33 mouse cellular contexts compared by ENCODE assay signal in genomic region chr14:51023457-51023856, GRCm38 (mm10). TPM values are rescaled to one million over a fixed set of nuclear protein-coding genes. Genes with fewer than 3 reads are reported as not detected.
"Had no signal": no experiment of that assay in that cellular context is flagged by ENCODE, and none has a peak within 500 bp of the region (broad histone marks: within the 10 kb centered on the region; RNA-seq: fewer than 3 reads in every experiment).

No protein-coding gene starts in this region.

- H3K4me3 ChIP-seq: embryonic facial prominence, embryonic 10.5 days; embryonic facial prominence, embryonic 12.5 days; embryonic facial prominence, embryonic 13.5 days; embryonic facial prominence, embryonic 15.5 days; erythroblast, embryonic 14.5 days; forebrain, embryonic 10.5 days; forebrain, embryonic 12.5 days; forebrain, embryonic 13.5 days; forebrain, embryonic 15.5 days; gastrocnemius, adult 2 months had no signal

- DNase-seq: cerebellum, adult 18-20 months; cerebellum, adult 2 months; cerebellum, adult 8-10 months; cerebellum, adult 9-10 months; cerebellum, adult 9-11 months; cerebellum, postnatal 10 days; cerebellum, postnatal 14 days; cerebellum, postnatal 25 days; cerebellum, postnatal 36 days; embryo, embryonic 11 days; forebrain, postnatal 0 days; gastrocnemius, adult 2 months; gastrocnemius, postnatal 10 days; gastrocnemius, postnatal 14 days; gastrocnemius, postnatal 25 days; gastrocnemius, postnatal 36 days; heart, adult 11 months had no signal

- ATAC-seq: forebrain, embryonic 13.5 days; forebrain, embryonic 14.5 days; forebrain, embryonic 15.5 days; forebrain, embryonic 16.5 days; forebrain, postnatal 0 days had no signal

- H3K27ac ChIP-seq: embryonic facial prominence, embryonic 10.5 days; embryonic facial prominence, embryonic 12.5 days; embryonic facial prominence, embryonic 13.5 days; embryonic facial prominence, embryonic 15.5 days; forebrain, embryonic 10.5 days; forebrain, embryonic 12.5 days; forebrain, embryonic 13.5 days; forebrain, embryonic 15.5 days; gastrocnemius, adult 2 months had no signal

- H3K4me1 ChIP-seq: embryonic facial prominence, embryonic 10.5 days; embryonic facial prominence, embryonic 12.5 days; embryonic facial prominence, embryonic 13.5 days; embryonic facial prominence, embryonic 15.5 days; forebrain, embryonic 12.5 days; forebrain, embryonic 13.5 days; forebrain, embryonic 15.5 days had no signal

- H3K4me2 ChIP-seq: embryonic facial prominence, embryonic 12.5 days; embryonic facial prominence, embryonic 13.5 days; embryonic facial prominence, embryonic 15.5 days; forebrain, embryonic 12.5 days; forebrain, embryonic 13.5 days; forebrain, embryonic 15.5 days had no signal

- H3K27me3 ChIP-seq: embryonic facial prominence, embryonic 12.5 days; embryonic facial prominence, embryonic 13.5 days; embryonic facial prominence, embryonic 15.5 days; forebrain, embryonic 12.5 days; forebrain, embryonic 13.5 days; forebrain, embryonic 15.5 days had no signal

- H3K9me3 ChIP-seq: embryonic facial prominence, embryonic 10.5 days; embryonic facial prominence, embryonic 12.5 days; embryonic facial prominence, embryonic 13.5 days; embryonic facial prominence, embryonic 15.5 days; forebrain, embryonic 10.5 days; forebrain, embryonic 12.5 days; forebrain, embryonic 13.5 days; forebrain, embryonic 15.5 days had no signal

- H3K36me3 ChIP-seq: embryonic facial prominence, embryonic 10.5 days; embryonic facial prominence, embryonic 12.5 days; embryonic facial prominence, embryonic 13.5 days; embryonic facial prominence, embryonic 15.5 days; forebrain, embryonic 10.5 days; forebrain, embryonic 12.5 days; forebrain, embryonic 15.5 days had no signal

- H3K9ac ChIP-seq: embryonic facial prominence, embryonic 12.5 days; embryonic facial prominence, embryonic 13.5 days; embryonic facial prominence, embryonic 15.5 days; forebrain, embryonic 12.5 days; forebrain, embryonic 13.5 days; forebrain, embryonic 15.5 days; forebrain, postnatal 0 days had no signal

RNA-seq across cellular contexts. Expression of gene Rnase10, which starts 15.9 kb away (rescaled TPM):
- polyA plus RNA-seq: cerebellum, adult 2 months; embryonic facial prominence, embryonic 10.5 days; embryonic facial prominence, embryonic 12.5 days; erythroblast, embryonic 14.5 days; forebrain, embryonic 10.5 days; forebrain, embryonic 11.5 days; forebrain, embryonic 12.5 days; forebrain, embryonic 13.5 days; forebrain, embryonic 14.5 days; forebrain, embryonic 15.5 days; forebrain, embryonic 16.5 days; forebrain, postnatal 0 days had no signal

RNA-seq across cellular contexts. Expression of gene Rnase9, which starts 18.2 kb away (rescaled TPM):
- polyA plus RNA-seq: cerebellum, adult 2 months; embryonic facial prominence, embryonic 10.5 days; embryonic facial prominence, embryonic 11.5 days; embryonic facial prominence, embryonic 12.5 days; embryonic facial prominence, embryonic 13.5 days; embryonic facial prominence, embryonic 14.5 days; embryonic facial prominence, embryonic 15.5 days; erythroblast, embryonic 14.5 days; forebrain, embryonic 10.5 days; forebrain, embryonic 11.5 days; forebrain, embryonic 12.5 days; forebrain, embryonic 13.5 days; forebrain, embryonic 14.5 days; forebrain, embryonic 15.5 days; forebrain, embryonic 16.5 days; forebrain, postnatal 0 days; frontal cortex, adult 2 months had no signal

RNA-seq across cellular contexts. Expression of gene Rnase11, which starts 26.5 kb away (rescaled TPM):
- polyA plus RNA-seq: cerebellum, adult 2 months; cortical plate, adult 2 months; embryonic facial prominence, embryonic 10.5 days; embryonic facial prominence, embryonic 11.5 days; embryonic facial prominence, embryonic 12.5 days; embryonic facial prominence, embryonic 13.5 days; embryonic facial prominence, embryonic 14.5 days; embryonic facial prominence, embryonic 15.5 days; erythroblast, embryonic 14.5 days; forebrain, embryonic 10.5 days; forebrain, embryonic 11.5 days; forebrain, embryonic 12.5 days; forebrain, embryonic 13.5 days; forebrain, embryonic 14.5 days; forebrain, embryonic 15.5 days; forebrain, embryonic 16.5 days; forebrain, postnatal 0 days; frontal cortex, adult 2 months had no signal

RNA-seq across cellular contexts. Expression of gene Rnase12, which starts 34.0 kb away (rescaled TPM):
- polyA plus RNA-seq: cerebellum, adult 2 months; cortical plate, adult 2 months; embryonic facial prominence, embryonic 10.5 days; embryonic facial prominence, embryonic 11.5 days; embryonic facial prominence, embryonic 12.5 days; embryonic facial prominence, embryonic 13.5 days; erythroblast, embryonic 14.5 days; forebrain, embryonic 10.5 days; forebrain, embryonic 11.5 days; forebrain, embryonic 12.5 days; forebrain, embryonic 13.5 days; forebrain, embryonic 14.5 days; forebrain, embryonic 15.5 days; forebrain, embryonic 16.5 days; forebrain, postnatal 0 days had no signal

RNA-seq across cellular contexts. Expression of gene Olfr750, which starts 50.8 kb away (rescaled TPM):
- polyA plus RNA-seq: cerebellum, adult 2 months; cortical plate, adult 2 months; embryonic facial prominence, embryonic 10.5 days; embryonic facial prominence, embryonic 11.5 days; embryonic facial prominence, embryonic 12.5 days; embryonic facial prominence, embryonic 13.5 days; embryonic facial prominence, embryonic 14.5 days; embryonic facial prominence, embryonic 15.5 days; erythroblast, embryonic 14.5 days; forebrain, embryonic 10.5 days; forebrain, embryonic 11.5 days; forebrain, embryonic 12.5 days; forebrain, embryonic 13.5 days; forebrain, embryonic 14.5 days; forebrain, embryonic 15.5 days; frontal cortex, adult 2 months had no signal
